Mouse (Mus musculus): Measurements from ENCODE around the gene Nagk.
"Not testable (repeated sequence)": the region's sequence is repeated elsewhere in the genome, so short reads cannot be mapped to it uniquely, and the experiment has no call there.

Nagk gene

DNA sequence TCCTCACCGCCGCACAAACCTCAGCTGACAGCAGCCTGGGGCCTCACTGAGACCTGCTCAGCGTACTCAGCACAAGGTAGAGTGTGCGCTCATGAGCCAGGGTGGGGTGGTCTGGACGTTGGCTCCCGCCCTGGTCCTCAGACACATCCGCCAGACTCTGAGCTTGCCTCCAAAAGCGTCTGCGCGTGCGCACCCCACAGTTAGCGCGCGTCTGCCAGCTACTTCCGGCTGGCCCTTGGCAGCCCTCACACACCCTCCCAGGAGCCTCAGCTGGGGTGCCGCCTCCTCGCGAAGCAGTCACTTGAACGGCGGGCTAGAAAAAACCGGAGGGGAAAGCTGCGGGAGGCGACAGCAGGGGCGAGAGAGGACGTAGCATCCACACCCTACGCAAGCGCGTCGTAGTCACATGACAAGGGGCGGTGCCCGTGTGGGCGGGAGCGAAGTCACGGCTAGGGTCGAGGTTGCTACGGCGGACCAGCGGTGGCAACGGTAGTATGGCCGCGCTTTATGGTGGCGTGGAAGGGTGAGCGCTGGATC lies at the start of gene Nagk:
Gene Nagk, plus strand, starts transcription at position 223 of the 537 bp plus-strand sequence.
- DNase-seq (ENCODE audit: low spot score in 2 of 2): peak; percentile 95 to 97

DNA sequence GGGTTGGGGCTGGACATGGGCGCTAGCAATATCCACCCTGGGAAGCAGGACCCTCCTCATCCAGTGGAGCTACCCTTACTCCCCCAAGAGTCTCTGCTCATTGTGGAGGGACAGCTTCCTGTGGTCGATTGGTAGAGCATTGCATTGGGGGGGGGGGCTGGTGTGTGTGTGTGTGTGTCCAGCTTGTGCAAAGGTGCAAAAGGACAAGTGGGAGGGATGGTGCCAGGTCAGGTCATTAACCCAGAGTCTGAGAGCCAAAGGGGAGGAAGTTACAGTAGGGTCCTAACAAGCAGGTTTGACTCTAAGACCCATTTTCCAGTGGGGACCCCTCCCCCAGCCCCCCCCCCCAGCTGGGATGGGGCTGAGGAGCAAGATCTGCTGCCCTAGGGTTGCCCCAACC lies 49.3 kb upstream of the Nagk start:
- DNase-seq (ENCODE audit: low spot score in 2 of 2): no peak

DNA sequence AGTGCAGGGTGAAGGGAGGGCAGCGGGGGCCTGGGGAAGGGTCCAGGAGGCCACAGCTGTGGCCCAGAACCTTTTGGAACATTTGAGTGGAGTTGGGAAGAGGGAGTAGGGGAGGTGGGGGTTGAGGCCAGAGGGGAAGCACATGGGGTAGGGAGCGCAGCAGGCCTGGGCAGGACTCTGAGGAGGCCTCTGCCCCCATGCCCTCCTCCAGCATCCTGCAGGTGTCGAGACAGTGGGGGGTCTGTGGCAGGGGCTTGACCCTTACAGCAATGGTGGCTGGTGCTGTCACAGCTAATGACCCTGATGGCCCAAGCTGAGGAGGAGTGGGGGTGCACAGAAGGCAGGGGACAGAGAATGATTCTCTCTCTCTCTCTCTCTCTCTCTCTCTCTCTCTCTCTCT lies 45.5 kb upstream of the Nagk start:
- DNase-seq (ENCODE audit: low spot score in 2 of 2): no peak

DNA sequence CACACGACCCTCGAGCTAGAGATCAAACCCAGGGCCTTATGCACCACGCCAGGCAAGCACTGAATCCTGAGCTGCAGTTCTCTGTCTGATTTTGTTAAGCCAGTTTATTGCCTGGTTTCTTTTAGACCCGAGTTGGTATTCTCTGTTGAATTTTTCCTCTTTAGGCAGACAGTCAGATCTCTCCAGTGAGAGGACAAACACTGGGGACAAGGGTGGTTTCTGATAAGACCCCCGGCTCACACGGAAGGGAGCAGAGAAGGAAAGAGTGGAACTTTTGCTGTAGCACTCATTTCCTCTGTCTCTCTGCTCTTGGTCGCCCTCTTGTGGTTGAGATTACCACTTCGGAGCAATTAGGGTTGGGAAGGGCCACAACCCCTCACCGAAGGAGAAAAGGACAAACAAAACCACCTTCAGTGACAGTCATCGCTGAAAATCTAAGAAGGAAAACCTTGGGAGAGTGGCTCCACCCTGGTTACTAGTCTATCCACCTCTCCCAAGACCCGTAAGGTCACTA lies 44.6 kb upstream of the Nagk start:
- peak in 1 of 2 experiments; percentile 70 for DNase-seq (ENCODE audit: low spot score in 2 of 2)

DNA sequence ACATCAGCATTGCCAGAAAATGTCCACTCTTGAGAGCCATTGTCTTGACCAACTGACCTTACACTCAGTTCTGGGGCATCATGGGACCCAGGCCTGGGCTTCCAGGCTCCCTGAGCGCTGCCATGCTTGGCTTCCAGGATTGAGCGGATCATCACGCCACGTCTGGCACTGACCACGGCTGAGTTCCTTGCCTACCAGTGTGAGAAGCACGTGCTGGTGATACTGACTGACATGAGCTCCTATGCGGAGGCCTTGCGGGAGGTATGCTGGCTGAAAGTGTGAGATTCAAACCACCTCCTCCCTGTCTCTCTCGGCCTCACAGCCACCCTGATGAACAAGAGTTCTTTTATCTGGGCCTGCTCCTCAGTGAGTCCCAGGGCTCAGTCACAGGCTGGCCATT lies 38.7 kb upstream of the Nagk start:
- no peak for DNase-seq (ENCODE audit: low spot score in 2 of 2)

DNA sequence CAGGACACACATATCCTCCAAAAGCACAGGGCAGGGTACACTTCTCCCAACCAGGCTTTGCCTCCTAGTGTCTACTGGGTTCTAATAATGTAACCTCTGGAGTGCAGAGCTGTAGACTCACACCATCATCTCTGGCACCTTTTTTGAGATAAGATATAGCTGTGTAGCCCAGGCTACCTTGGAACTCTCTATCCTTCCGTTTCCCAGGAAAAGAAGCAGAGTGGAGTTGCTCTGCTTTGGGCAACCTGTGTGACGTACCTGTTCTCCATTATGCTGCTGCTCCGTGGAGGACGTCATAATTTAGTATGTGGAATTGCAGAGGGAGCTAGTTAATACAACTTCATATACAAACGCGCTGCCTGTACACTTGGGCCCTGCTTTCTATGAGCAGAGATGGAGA lies 32.4 kb upstream of the Nagk start, which contains the start of gene Ankrd53:
Gene Ankrd53, plus strand, starts transcription at position 301 of the 400 bp plus-strand sequence.
- DNase-seq (ENCODE audit: low spot score in 2 of 2): no peak

DNA sequence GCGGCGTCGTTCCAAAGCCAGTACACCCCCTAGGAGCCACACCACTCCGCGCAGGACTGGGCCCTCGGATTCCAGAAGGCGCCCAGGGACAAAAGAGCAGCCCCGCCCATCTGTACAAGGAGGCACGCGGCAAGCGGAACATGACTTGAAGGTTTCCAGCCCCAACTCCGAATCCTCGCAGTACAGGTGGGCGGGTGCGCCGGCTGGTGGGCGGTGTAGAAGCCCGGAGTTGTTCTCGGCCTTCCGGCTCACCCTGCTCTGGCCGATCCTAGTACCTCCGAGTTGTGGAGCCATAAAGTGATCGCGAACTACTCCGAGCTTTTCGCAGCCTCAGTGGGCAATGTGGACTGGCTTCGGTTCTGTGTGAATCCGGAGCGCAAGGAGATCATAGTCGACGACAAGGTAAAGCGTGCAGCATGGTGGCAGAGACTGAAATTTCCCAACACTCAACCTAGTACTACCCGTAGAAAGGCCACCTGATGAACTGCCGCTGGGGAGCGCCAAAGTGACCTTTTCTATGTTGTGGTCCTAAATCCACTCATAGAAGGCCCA lies 31.8 kb upstream of the Nagk start:
- DNase-seq (ENCODE audit: low spot score in 2 of 2): no peak

DNA sequence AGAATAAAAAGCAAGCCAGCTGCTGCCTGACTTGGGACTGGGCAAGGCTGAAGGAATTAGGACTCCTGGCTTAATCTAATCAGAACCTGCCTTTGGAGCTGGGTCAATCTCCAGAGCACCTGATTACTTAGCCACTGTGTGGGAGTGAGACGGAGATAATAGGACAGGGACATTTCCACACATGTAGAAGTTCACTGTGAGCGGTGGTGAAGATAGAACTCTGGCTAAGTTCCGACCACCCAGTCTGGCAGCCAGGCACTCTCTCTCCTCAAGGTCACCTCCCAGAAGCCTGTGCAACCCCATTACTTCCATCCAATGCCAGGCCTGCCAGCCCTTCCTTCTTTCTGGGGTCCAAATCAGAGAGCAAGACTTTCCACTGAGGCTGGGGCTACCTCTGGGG lies 27.8 kb upstream of the Nagk start:
- DNase-seq (ENCODE audit: low spot score in 2 of 2): no peak

DNA sequence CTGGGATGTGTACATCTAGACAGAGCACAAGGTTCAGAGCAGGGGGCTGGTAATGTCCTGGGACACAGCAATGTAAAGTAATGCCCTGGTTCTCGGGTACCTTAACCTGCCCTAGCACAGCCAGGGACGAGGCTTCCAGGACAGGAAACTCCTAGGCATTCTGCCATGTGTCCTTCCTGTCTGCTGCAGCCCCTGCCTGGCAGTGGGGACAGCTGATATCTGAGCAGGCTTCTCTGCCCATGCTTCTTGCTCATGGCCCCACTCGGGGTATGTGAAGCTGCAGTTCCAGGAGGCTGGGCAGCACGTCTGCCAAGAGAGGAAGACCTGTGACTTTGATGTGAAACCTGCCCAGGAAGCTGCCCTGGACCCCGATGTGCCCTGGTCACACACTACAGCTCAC lies 26.3 kb upstream of the Nagk start:
- DNase-seq (ENCODE audit: low spot score in 2 of 2): no peak

DNA sequence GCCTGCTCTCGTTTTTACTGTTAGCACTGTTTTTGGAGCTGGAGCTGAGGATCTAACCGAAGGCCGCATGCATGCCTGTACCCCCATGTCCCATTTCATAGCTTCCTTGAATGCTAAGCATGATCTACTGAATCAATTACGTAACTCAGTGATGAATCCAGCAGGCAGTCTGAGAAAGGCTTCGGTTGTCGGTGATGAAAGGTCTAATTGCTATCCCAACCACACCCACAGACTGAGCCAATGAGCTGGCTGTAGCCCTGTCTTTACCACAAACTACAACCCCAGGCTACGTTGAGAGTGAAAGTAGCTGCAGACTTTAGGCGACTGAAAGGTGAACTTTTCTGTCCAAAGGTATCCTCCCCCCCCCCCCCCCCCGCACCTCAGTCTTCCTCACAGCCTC lies 20.7 kb upstream of the Nagk start:
- DNase-seq (ENCODE audit: low spot score in 2 of 2): no peak

DNA sequence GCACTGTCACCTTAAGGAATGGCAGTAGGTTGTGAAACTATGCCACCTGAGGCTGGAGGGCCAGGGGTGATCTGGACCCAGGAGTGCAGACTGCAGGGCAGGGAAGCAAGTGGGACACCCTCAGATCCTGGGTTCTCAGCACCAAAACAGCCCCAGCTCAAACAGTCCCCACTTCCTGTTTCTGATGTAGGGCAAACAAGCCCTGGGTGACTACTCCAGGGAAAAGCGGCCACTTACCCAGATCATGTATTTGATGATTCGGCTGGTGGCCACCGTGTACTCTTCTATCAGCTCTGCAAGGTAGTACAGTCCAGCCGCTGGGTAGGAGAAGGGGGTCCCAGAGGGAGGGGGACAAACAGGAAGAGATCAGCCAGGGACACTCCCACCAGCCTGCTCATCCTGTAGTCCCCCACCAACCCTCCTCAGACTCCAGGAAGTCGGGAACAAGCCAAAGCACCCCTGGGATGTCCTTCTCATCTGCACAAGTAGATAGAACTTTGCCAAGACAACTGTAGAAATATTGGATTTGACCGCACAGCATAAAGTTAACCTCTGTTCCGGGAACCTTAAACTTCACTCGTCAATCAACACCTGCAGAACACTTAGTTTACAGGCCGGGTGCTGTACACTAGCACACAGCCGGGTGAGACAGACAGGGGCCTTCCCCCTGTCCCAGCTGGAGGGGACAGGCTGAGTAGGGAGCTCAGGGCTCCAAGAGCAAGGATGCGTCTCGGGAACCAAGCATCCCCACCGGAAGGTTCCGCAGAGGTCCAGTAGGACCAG lies 19.8 kb upstream of the Nagk start:
- peak in 1 of 2 experiments; percentile 43 for DNase-seq (ENCODE audit: low spot score in 2 of 2)

DNA sequence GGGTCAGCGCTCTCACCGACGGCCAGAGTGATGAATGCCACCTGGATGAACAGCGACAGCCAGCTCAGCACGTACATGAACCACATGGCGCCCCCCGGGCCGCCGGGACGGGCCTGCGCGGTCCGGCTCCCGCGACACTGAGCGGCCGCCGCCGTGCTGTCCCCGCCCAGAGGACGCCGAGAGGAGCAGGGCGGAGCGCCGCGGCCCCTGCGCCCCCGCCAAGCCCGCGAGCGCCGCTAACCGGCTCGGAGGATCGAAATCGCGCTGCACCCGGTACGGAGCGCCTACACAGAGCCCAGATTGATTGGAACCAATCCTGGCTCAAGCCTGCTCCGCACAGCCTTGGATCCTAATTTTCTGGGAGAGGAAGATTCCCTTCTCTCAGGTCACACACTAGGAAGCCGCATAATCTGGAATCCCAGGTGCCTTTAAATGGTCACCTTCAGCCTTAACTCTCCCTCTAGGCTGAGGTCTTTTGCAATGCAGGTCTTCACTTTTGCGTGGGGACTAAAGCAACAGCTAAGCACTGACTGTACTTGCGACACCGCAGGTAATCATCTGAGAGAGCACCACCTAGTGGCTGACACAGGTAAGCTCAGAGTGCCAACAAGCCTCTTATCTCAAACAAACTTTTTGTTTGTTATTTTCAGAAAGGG lies 19.0 kb upstream of the Nagk start, which contains the start of gene Tex261:
Gene Tex261, minus strand, starts transcription at position 176 of the 656 bp plus-strand sequence.
- peak; percentile 94 for DNase-seq (ENCODE audit: low spot score in 2 of 2)

DNA sequence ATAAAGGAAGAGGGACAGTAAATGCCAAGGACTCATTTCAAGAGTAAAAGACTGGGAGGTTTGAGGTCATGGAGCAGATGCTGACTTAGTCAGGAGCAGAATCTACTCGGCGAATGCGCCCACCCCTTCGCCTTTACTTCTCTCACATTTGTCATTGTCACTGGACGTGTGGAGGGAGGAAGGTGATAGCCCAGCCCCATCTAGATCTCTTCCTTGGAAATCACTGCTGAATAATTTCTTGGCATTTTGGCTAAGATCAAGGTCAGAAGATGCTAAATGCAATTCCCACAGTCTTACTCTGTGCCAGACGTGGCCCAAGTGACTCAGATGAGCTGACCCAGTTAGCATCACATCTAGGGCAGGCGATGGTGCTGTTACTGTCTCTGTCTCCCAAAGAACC lies 16.5 kb upstream of the Nagk start:
- no peak for DNase-seq (ENCODE audit: low spot score in 2 of 2)

DNA sequence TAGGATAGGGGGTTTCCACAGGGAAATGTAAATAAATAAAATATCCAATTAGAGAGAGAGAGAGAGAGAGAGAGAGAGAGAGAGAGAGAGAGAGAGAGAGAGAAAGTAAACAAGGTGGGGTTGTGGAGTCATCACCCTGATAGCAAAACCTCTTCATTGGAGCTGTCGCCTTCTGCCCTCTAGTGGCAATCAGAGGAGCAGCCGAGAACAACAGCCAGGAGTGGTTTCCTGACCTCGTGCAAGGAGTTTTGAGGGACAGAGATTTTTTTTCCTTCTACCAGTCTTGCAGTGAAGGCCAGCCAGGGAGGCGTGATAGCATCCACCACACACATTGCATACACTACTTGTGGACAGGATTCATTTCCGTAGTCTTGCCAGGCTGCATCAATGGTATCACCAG lies 15.8 kb upstream of the Nagk start:
- DNase-seq (ENCODE audit: low spot score in 2 of 2): peak in 1 of 2 experiments; percentile 59

DNA sequence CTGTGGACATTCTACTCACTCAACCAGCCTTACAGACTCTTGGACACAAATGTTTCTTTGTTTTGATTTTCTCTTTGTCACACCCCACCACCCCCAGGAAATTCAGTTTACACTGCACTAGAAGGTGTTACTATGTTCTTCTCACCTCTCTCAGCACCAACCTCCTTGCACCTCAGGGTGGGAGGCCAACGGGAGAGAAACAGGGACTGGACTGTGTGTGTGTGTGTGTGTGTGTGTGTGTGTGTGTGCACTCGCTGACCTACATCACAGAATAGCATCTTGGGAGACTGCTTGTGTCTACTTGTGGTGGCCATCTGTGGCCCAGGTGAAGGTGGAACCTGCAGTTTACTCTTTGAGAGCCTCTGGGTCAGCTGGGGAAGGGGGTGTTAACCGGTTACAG lies 8.4 kb upstream of the Nagk start:
- DNase-seq (ENCODE audit: low spot score in 2 of 2): no peak

DNA sequence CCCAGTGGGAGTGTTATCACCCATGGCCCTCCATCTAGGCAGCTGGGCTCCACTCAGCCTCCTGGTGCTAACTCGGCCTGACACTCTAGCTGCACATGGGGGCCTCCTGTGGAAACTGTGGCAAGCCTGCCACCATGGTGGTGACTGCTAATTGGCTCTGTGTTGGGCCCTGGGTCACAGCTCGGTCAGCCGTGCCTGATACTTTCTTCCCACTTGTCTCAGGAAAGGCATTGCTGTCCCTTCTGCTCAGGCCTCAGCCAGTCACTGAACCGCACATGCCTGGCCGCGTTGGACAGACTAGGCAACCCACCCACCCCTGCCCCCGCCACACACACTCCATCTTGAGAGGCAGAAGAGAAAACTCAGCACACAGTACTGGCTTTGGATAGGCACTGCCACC lies 6.2 kb upstream of the Nagk start:
- DNase-seq (ENCODE audit: low spot score in 2 of 2): no peak

DNA sequence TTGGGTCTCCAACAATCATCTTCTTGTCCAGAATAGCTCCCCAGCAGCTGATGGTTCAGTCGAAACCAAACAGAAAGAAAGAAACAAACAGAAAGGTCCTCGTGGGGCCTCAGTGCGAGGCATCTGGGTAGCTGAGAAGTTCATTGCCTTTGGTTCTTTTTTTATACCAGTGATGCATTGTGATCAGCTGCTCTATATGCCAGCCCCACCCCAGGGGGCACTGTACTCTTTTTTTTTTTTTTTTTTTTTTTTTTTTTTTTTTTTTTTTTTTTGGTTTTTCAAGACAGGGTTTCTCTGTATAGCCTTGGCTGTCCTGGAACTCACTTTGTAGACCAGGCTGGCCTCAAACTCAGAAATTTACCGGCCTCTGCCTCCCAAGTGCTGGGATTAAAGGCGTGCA lies 4.2 kb upstream of the Nagk start:
- DNase-seq (ENCODE audit: low spot score in 2 of 2): not testable (repeated sequence)

DNA sequence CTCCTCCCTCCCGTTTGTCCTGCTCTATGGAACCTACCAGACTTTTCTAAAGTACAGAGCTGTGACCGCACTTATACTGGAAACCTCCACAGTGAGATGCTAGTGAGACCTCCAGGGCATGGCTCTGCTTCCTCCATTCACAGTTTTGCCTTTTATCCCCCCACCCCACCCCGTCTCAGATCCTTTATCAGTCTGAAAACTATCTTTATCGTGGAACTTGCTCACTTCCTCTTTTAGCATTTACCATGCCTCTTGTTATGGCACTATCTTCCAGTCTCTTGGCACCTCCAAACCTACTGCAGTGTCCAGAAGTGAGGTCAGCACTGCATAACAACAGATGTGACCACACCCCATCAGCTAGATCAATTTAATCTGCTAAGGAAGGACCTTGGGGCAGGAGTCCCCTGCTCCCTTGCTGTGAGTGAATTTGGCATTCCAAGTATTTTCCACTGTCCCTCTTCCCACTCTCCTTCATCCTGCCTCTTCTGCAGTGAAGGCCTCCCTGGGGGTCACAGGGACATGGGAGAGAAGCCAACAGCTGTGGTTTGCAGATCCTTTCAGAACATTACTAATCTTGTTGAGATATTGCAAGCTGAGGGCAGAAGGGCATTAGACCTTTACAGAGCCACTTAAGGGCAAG lies 3.4 kb upstream of the Nagk start:
- no peak for DNase-seq (ENCODE audit: low spot score in 2 of 2)

DNA sequence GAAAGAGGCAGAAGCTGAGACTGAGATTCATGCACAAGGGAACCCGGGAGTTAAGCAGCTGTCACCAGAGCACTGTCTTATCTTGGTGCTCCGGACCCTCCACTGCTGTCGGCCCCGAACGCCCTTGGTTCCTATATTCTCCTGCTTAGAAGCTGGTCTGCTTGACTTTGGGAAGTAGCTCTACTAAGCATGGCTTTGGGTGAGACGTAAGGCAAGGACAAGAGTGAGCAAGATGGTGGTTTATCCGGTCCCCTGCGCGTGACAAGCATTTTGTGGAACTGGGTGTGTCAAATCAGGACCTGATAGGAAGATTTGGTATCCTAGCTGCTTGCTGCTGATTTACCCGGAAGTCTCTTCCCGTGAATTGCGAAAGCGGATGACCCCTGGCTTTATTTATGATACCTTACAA lies 714 bp downstream of the Nagk start:
- DNase-seq (ENCODE audit: low spot score in 2 of 2): peak; percentile 70 to 80

DNA sequence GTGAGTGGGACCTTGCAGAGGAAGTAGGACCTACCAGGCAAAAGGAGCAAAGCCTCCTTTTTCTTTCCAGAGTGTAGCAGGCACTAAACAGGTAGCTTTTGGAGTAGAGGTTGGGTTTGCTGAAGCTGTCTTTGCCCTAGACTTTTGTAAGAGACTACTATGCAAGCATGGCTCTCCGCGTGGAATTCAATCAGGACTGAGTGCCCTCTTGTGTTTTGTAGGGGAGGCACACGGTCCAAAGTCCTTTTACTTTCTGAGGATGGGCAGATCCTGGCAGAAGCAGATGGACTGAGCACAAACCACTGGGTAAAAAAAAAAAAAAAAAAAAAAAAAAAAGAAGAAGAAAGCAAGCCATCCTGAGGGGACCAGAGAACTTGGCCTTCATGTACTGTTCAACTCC lies 1.9 kb downstream of the Nagk start:
- DNase-seq (ENCODE audit: low spot score in 2 of 2): peak in 1 of 2 experiments; percentile 30

DNA sequence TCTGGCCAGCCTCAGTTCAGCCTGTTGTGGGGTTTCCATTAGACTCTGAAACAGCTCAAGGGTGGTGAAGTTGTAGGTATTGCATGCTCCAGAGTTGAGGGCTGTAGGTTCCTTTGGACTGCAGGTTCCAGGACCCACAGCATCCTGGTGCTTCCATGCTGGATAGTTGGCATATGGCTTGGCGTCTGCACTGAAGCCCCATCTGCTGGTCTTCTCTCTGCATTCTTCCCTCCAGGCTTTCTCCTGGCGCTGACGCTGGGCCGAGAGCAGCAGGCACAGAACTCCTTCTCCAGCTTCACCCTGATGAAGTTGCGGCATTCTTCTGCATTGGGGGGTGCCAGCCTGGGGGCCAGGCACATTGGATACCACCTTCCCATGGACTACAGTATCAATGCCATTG lies 7.3 kb downstream of the Nagk start:
- peak; percentile 45 to 54 for DNase-seq (ENCODE audit: low spot score in 2 of 2)

DNA sequence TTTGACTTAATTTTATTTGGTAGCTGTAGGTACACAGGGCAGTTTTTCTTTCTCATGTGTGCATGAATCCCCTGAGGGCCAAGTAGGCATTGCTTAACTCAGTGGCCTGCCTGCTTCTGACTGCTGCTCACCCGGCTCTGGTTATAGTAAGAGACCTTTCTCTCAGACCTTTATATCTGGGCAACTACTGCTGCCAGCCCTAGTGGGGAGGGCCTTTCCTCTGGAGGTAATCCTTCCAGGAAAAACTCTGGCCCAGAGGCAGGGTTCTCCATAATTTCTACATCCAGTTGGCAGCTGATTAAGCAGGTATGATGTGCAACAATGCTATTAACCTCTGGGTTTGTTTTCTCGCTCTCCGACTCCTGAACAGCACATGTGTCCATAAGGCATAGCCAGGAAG lies 8.1 kb downstream of the Nagk start:
- DNase-seq (ENCODE audit: low spot score in 2 of 2): no peak
